Mouse (Mus musculus): Measurements from ENCODE around the gene Ccdc153.

The Ccdc153 gene

GRCm38 (mm10) chr9:44240911-44241310 lies 435 bp downstream of the Ccdc153 start:
- no peak for DNase-seq

- no peak for DNase-seq
Observed at GRCm38 (mm10) chr9:44241418-44241817, 942 bp downstream of the Ccdc153 start.

GRCm38 (mm10) chr9:44243621-44244020 lies 3.1 kb downstream of the Ccdc153 start:
- DNase-seq, result no peak

GRCm38 (mm10) chr9:44247907-44248306 lies 7.4 kb downstream of the Ccdc153 start:
- DNase-seq, result no peak

GRCm38 (mm10) chr9:44249181-44250146 lies 9.0 kb downstream of the Ccdc153 start:
- DNase-seq, result no peak

- no peak for DNase-seq
Observed at GRCm38 (mm10) chr9:44250445-44250844, 10.0 kb downstream of the Ccdc153 start.

GRCm38 (mm10) chr9:44251314-44251713 lies 10.8 kb downstream of the Ccdc153 start, which contains the start of gene Pdzd3:
Gene Pdzd3 (minus strand): TSS chr9:44251471.
- DNase-seq, result no peak

GRCm38 (mm10) chr9:44253441-44253840 lies 13.0 kb downstream of the Ccdc153 start:
- no peak for DNase-seq

- DNase-seq, result no peak
Observed at GRCm38 (mm10) chr9:44254508-44255135, 14.1 kb downstream of the Ccdc153 start.

- no peak for DNase-seq
Observed at GRCm38 (mm10) chr9:44255136-44255521, 14.7 kb downstream of the Ccdc153 start.

- no peak for DNase-seq
Observed at GRCm38 (mm10) chr9:44256213-44256612, 15.7 kb downstream of the Ccdc153 start.

- no peak for DNase-seq
Observed at GRCm38 (mm10) chr9:44259014-44259413, 18.5 kb downstream of the Ccdc153 start.

- no peak for DNase-seq
Observed at GRCm38 (mm10) chr9:44261388-44261787, 20.9 kb downstream of the Ccdc153 start.

- DNase-seq, result no peak
Observed at GRCm38 (mm10) chr9:44266478-44267226, 26.2 kb downstream of the Ccdc153 start.

- no peak for DNase-seq
Observed at GRCm38 (mm10) chr9:44267319-44268026, 27.0 kb downstream of the Ccdc153 start.

- peak; percentile 82 for DNase-seq
Observed at GRCm38 (mm10) chr9:44268027-44268360, 27.5 kb downstream of the Ccdc153 start.

- no peak for DNase-seq
Observed at GRCm38 (mm10) chr9:44268432-44268831, 28.0 kb downstream of the Ccdc153 start, which contains the start of gene Nlrx1. Gene Nlrx1 (minus strand): TSS chr9:44268599.

- DNase-seq, result no peak
Observed at GRCm38 (mm10) chr9:44269077-44269476, 28.6 kb downstream of the Ccdc153 start.

GRCm38 (mm10) chr9:44269973-44270372 lies 29.5 kb downstream of the Ccdc153 start:
- no peak for DNase-seq

- DNase-seq, result no peak
Observed at GRCm38 (mm10) chr9:44283183-44283582, 42.7 kb downstream of the Ccdc153 start.

GRCm38 (mm10) chr9:44286256-44286850 lies 45.9 kb downstream of the Ccdc153 start:
- no peak for DNase-seq

- DNase-seq, result no peak
Observed at GRCm38 (mm10) chr9:44287003-44287400, 46.5 kb downstream of the Ccdc153 start.
